Mouse (Mus musculus): ENCODE measurements around the gene Ube2d3. TPM values are rescaled to one million over a fixed set of nuclear protein-coding genes. Genes with fewer than 3 reads are reported as not detected.

Gene Ube2d3
- polyA plus RNA-seq, 1 experiment from 2014 or later: 298 TPM

DNA sequence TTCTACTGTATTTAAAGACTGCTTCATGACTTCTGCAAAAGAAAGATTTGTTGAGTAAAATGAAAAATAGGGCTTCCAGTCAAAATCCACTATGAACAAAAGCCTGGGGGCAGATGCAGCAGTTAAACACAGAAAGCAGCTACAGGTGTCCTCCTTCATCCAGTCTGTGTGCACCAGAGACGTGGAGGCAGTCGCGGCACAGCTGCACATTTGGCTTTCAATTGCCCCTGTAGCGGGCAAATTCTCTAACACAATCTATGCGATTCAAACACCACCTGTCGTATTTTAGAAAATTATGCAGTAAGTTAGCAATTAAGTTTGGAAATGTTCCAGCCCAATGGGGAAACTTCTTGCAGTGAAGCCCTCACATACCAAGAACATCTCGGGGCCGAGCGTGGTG lies 34.7 kb upstream of the Ube2d3 start:
- H3K4me3 ChIP-seq (ENCODE audit: low read depth, low read length): no peak overlapping the region
- TF ChIP-seq EP300 (IDR thresholded peaks at IDR 0.05; ENCODE audit: low read depth) (no peak), CTCF (IDR thresholded peaks at IDR 0.05; ENCODE audit: low read depth) (no peak)
- no peaks in the 10 kb centered on the region for H3K9me3 ChIP-seq (ENCODE audit: low read length)
- ATAC-seq: no peak
- 91% methylated on average over 9 of the region's 9 CpGs for WGBS (ENCODE audit: insufficient replicate concordance)
- no peaks in the 10 kb centered on the region for H3K27me3 ChIP-seq (ENCODE audit: insufficient read depth, low read length)
- H3K36me3 ChIP-seq (replicated peaks; ENCODE audit: insufficient read depth, low read length): 0 out of 2 replicates have a peak, but pooled peaks cover 3% of the 10 kb centered on the region
- no peak overlapping the region for H3K27ac ChIP-seq (ENCODE audit: low read depth)
- no peak overlapping the region for H3K4me2 ChIP-seq (ENCODE audit: low read depth, low read length)
- H3K4me1 ChIP-seq (ENCODE audit: insufficient read depth): no peaks in the 10 kb centered on the region
- no peak for DNase-seq
- no peak overlapping the region for H3K9ac ChIP-seq (replicated peaks)

DNA sequence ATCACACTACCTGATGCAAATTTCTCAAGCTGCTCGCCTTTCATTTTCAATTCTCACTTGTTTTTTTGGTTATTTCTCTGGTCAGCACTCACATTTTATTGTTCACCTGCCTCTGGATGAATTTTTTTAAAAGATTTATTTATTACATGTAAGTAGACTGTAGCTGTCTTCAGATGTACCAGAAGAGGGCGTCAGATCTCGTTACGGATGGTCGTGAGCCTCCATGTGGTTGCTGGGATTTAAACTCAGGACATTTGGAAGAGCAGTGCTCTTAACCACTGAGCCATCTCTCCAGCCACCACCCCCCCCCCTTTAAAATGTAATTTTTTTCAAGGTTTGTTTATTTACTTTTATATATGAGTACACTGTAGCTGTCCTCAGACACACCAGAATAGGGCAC lies 34.1 kb upstream of the Ube2d3 start:
- H3K27me3 ChIP-seq (ENCODE audit: insufficient read depth, low read length): no peaks in the 10 kb centered on the region
- no peak overlapping the region for H3K4me3 ChIP-seq (ENCODE audit: low read depth, low read length)
- no peak overlapping the region for H3K27ac ChIP-seq (ENCODE audit: low read depth)
- no peak for DNase-seq
- ATAC-seq: no peak
- H3K4me1 ChIP-seq (ENCODE audit: insufficient read depth): no peaks in the 10 kb centered on the region
- no peak overlapping the region for H3K9ac ChIP-seq (replicated peaks)
- no peaks in the 10 kb centered on the region for H3K9me3 ChIP-seq (ENCODE audit: low read length)
- WGBS (ENCODE audit: insufficient replicate concordance): 69% methylated on average over 5 of the region's 5 CpGs
- no peak for TF ChIP-seq EP300 (IDR thresholded peaks at IDR 0.05; ENCODE audit: low read depth)
- peak; percentile 33 for TF ChIP-seq CTCF (IDR thresholded peaks at IDR 0.05; ENCODE audit: low read depth)
- H3K4me2 ChIP-seq (ENCODE audit: low read depth, low read length): no peak overlapping the region
- 0 out of 2 replicates have a peak, but pooled peaks cover 3% of the 10 kb centered on the region for H3K36me3 ChIP-seq (replicated peaks; ENCODE audit: insufficient read depth, low read length)

DNA sequence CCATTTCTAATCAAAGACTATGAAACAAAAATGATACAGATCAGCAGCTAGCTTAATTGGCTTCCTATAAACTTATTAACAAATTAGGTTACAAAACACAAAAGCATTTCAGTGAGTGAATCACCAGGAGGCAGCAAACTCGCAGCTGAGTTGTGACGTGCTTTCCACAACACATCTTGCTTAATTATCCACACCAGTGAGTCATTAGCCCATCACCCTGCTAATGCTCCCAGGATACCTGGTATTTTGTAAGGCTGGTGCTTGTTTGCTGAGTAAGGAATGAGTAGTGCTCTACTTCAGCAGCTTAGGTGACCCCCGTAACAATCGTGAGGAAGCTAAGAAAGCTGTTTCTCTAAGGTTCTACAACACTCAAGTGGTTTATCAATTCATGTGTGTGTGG lies 33.4 kb upstream of the Ube2d3 start:
- Histone ChIP-seq H3K36me3 (replicated peaks; ENCODE audit: insufficient read depth, low read length) (peaks cover 7% of the 10 kb centered on the region), H3K4me1 (ENCODE audit: insufficient read depth) (no peaks in the 10 kb centered on the region), H3K27me3 (ENCODE audit: insufficient read depth, low read length) (no peaks in the 10 kb centered on the region), H3K27ac (ENCODE audit: low read depth) (no peak overlapping the region), H3K4me3 (ENCODE audit: low read depth, low read length) (no peak overlapping the region), H3K4me2 (ENCODE audit: low read depth, low read length) (no peak overlapping the region), H3K9ac (replicated peaks) (no peak overlapping the region), H3K9me3 (ENCODE audit: low read length) (no peaks in the 10 kb centered on the region)
- 74% methylated on average over 4 of the region's 4 CpGs for WGBS (ENCODE audit: insufficient replicate concordance)
- no peak for ATAC-seq
- no peak for TF ChIP-seq EP300 (IDR thresholded peaks at IDR 0.05; ENCODE audit: low read depth)
- TF ChIP-seq CTCF (IDR thresholded peaks at IDR 0.05; ENCODE audit: low read depth): no peak
- DNase-seq: no peak

DNA sequence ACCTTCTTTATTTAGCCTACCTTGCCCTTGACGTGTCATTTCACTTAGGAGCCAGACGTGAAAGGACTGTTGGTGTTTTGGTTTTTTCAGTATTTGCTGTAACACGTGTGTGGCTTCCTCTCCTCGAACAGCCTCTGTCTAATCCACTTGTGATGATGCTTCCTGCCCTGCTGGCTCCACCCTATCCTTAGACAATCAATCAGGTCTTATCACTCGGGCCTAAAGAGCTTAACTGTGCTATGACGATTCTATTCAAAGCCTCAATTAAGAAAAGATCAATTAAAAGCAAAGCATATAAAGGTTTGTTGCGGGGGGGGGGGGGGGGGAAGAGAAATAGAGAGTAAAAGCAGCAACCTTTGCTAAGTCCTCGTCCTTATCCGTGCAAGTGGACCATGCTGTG lies 30.6 kb upstream of the Ube2d3 start:
- ATAC-seq (no peak), DNase-seq (no peak)
- no peak for TF ChIP-seq CTCF (IDR thresholded peaks at IDR 0.05; ENCODE audit: low read depth)
- H3K27me3 ChIP-seq (ENCODE audit: insufficient read depth, low read length): no peaks in the 10 kb centered on the region
- no peak overlapping the region for H3K9ac ChIP-seq (replicated peaks)
- 63% methylated on average over 9 of the region's 9 CpGs for WGBS (ENCODE audit: insufficient replicate concordance)
- H3K4me3 ChIP-seq (ENCODE audit: low read depth, low read length): no peak overlapping the region
- H3K9me3 ChIP-seq (ENCODE audit: low read length): no peaks in the 10 kb centered on the region
- no peak overlapping the region for H3K4me2 ChIP-seq (ENCODE audit: low read depth, low read length)
- no peak overlapping the region for H3K27ac ChIP-seq (ENCODE audit: low read depth)
- H3K4me1 ChIP-seq (ENCODE audit: insufficient read depth): no peaks in the 10 kb centered on the region
- peaks cover 7% of the 10 kb centered on the region for H3K36me3 ChIP-seq (replicated peaks; ENCODE audit: insufficient read depth, low read length)

DNA sequence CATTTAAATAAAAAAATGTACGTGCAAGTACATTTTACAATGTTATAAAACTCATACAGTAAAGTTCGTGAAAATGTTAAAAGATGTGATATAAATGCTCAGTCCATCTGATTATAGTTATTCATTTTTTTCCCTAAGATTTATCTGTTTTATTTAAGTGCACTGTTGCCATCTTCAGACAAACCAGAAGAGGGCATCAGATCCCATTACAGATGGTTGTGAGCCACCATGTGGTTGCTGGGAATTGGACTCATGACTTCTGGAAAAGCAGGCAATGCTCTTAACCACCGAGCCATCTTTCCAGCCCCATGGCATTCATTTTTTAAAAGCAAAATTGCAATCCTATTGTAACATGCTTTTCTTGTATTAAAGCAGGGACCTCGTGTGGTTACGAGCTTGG lies 28.7 kb upstream of the Ube2d3 start:
- 94% methylated on average over 5 of the region's 5 CpGs for WGBS (ENCODE audit: insufficient replicate concordance)
- Histone ChIP-seq H3K9ac (replicated peaks) (no peak overlapping the region), H3K27me3 (ENCODE audit: insufficient read depth, low read length) (no peaks in the 10 kb centered on the region), H3K36me3 (replicated peaks; ENCODE audit: insufficient read depth, low read length) (peaks cover 7% of the 10 kb centered on the region), H3K4me2 (ENCODE audit: low read depth, low read length) (no peak overlapping the region), H3K9me3 (ENCODE audit: low read length) (no peaks in the 10 kb centered on the region), H3K4me3 (ENCODE audit: low read depth, low read length) (no peak overlapping the region), H3K27ac (ENCODE audit: low read depth) (no peak overlapping the region), H3K4me1 (ENCODE audit: insufficient read depth) (no peaks in the 10 kb centered on the region)
- no peak for DNase-seq
- TF ChIP-seq CTCF (IDR thresholded peaks at IDR 0.05; ENCODE audit: low read depth): peak; percentile 26
- TF ChIP-seq EP300 (IDR thresholded peaks at IDR 0.05; ENCODE audit: low read depth): no peak
- no peak for ATAC-seq

DNA sequence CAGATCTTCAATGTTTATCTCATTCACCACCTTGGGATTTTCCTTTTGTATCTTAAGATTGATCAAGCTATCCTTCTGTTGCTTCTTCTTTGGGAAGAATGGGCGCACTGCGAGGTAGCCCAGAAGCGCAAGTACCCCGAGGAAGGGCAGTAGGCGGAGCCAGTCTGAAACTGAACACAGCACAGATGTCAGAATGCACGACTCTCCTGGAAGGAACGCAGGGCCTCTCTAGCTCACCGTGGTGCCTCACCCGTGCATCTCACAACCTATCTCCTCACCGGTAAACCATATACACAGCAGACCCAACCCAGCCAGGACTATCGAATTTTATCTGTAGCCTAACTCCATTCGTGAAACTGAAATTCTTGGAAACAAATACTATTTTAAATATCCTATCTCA lies 26.9 kb upstream of the Ube2d3 start:
- no peaks in the 10 kb centered on the region for H3K4me1 ChIP-seq (ENCODE audit: insufficient read depth)
- H3K27ac ChIP-seq (ENCODE audit: low read depth): no peak overlapping the region
- no peaks in the 10 kb centered on the region for H3K9me3 ChIP-seq (ENCODE audit: low read length)
- peaks cover 9% of the 10 kb centered on the region for H3K36me3 ChIP-seq (replicated peaks; ENCODE audit: insufficient read depth, low read length)
- no peak overlapping the region for H3K4me3 ChIP-seq (ENCODE audit: low read depth, low read length)
- H3K4me2 ChIP-seq (ENCODE audit: low read depth, low read length): no peak overlapping the region
- TF ChIP-seq EP300 (IDR thresholded peaks at IDR 0.05; ENCODE audit: low read depth): no peak
- no peak for TF ChIP-seq CTCF (IDR thresholded peaks at IDR 0.05; ENCODE audit: low read depth)
- 87% methylated on average over 12 of the region's 12 CpGs for WGBS (ENCODE audit: insufficient replicate concordance)
- no peaks in the 10 kb centered on the region for H3K27me3 ChIP-seq (ENCODE audit: insufficient read depth, low read length)
- DNase-seq (no peak), ATAC-seq (no peak)
- H3K9ac ChIP-seq (replicated peaks): no peak overlapping the region

DNA sequence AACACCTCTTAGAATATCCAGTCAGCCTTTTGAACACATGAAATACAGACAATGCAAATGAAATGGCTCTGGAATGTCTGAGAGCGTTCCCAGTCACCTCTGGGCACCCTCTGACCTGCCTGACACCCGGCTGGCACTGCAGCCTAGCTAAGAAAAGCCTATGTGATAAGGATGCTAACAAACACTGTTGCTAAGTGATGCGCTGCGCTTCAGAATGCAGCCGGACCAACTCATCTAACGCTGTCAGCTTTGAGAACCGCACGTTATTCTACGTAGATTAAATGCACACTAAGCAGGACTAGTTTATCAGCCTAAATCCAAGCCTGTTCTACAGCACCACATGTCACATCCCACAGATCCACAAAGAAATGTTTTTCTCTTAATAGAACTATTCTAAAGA lies 26.1 kb upstream of the Ube2d3 start:
- H3K4me3 ChIP-seq (ENCODE audit: low read depth, low read length): no peak overlapping the region
- no peak for DNase-seq

More for the DNA sequence above, 26.1 kb upstream of the Ube2d3 start:
- whole genome bisulfite sequencing (ENCODE audit: insufficient replicate concordance): 77% methylated on average over 9 of the region's 9 CpGs
- Histone ChIP-seq H3K36me3 (replicated peaks; ENCODE audit: insufficient read depth, low read length) (peaks cover 13% of the 10 kb centered on the region), H3K9ac (replicated peaks) (no peak overlapping the region), H3K4me2 (ENCODE audit: low read depth, low read length) (no peak overlapping the region), H3K27me3 (ENCODE audit: insufficient read depth, low read length) (no peaks in the 10 kb centered on the region), H3K4me1 (ENCODE audit: insufficient read depth) (no peaks in the 10 kb centered on the region), H3K27ac (ENCODE audit: low read depth) (no peak overlapping the region), H3K9me3 (ENCODE audit: low read length) (no peaks in the 10 kb centered on the region)
- no peak for ATAC-seq
- TF ChIP-seq EP300 (IDR thresholded peaks at IDR 0.05; ENCODE audit: low read depth) (no peak), CTCF (IDR thresholded peaks at IDR 0.05; ENCODE audit: low read depth) (no peak)

Data from liver, postnatal 0 days (tissue).